Mouse (Mus musculus) adrenal gland, postnatal 36 days (tissue): ENCODE measurements around the gene Atxn7l2. TPM values are rescaled to one million over a fixed set of nuclear protein-coding genes. Genes with fewer than 3 reads are reported as not detected.
"Not testable (repeated sequence)": the region's sequence is repeated elsewhere in the genome, so short reads cannot be mapped to it uniquely, and the experiment has no call there.

ENCODE experiments used
- DNase-seq, 2 experiments: peaks; one replicate each; pipeline ENCODE4 v3.0.0; 2021; ENCODE audit warnings: mixed read lengths in 1 of 2
- long read RNA-seq, 2 experiments: library from polyadenylated mRNA; stranded (forward); transcript quantifications; one replicate each; pipeline ENCODE4 v2.0.0; 2021; ENCODE audit warnings: borderline sequencing depth in 2 of 2
- total RNA-seq, 2 experiments: library from RNA; stranded (reverse); gene quantifications; 2 replicates each; pipeline ENCODE4 v1.2.3; 2021

The Atxn7l2 gene
- 1 to 10 TPM; 7.6 to 9.7 TPM for total RNA-seq
- long read RNA-seq, experiment 1, partial matches to known transcripts, result 2 of 6 reads
- long read RNA-seq, experiment 1, other reads (novel, unspliced or antisense), result 0 of 6 reads
- long read RNA-seq, experiment 2, transcript Atxn7l2-203 (11 exons, 2,387 nt), result major isoform, 6 of 10 reads
- long read RNA-seq, experiment 2, partial matches to known transcripts, result 4 of 10 reads
- long read RNA-seq, experiment 2, other reads (novel, unspliced or antisense), result 0 of 10 reads

- DNase-seq, result peak; percentile 65 to 74
These were observed at the start of gene Atxn7l2 for GRCm38 (mm10) chr3:108210771-108211139. Gene Atxn7l2, minus strand, starts transcription at chr3:108210934.

- DNase-seq, result no peak
These were observed 48.6 kb upstream of the Atxn7l2 start for GRCm38 (mm10) chr3:108259319-108259718.

DNA sequence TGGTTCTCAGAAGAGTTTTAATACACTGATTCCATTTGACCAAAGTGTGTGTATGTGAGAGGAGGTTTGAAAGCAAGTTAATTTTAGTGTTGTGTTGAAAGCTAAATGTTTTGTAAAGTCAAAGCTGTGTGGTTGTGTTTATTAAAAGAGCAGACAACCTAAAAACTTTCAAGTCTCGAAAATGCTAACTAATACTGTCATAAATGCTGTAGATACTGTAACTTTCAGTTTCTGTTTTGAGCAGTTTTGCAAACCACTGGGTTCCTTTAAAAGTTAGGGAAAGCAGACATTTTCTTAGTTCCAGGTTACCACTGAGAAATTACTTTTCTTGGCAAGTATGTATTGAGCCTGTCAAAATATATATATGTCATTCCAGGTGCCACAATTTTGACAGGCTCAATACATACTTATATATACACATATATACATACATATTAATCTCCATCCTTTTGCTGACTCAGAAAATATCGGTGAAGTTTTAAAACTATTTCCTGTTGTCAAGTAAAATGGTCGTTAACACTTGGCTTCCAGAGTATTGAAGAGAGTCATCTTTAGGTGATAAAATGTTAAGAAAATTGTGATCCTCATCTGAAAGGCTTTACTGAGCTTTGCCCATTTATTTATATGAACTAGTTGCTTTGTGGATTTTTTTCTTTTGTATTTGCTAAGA, 47.2 kb upstream of the Atxn7l2 start:
- no peak for DNase-seq

- peak; percentile 94 to 95 for DNase-seq
These were observed 46.2 kb upstream of the Atxn7l2 start, which contains the start of gene Psma5 for GRCm38 (mm10) chr3:108256719-108257637. Gene Psma5, plus strand, starts transcription at chr3:108256926.

- DNase-seq, result no peak
These were observed 36.1 kb upstream of the Atxn7l2 start for GRCm38 (mm10) chr3:108246857-108247256.

- DNase-seq, result no peak
These were observed 30.6 kb upstream of the Atxn7l2 start for GRCm38 (mm10) chr3:108241243-108241839.

DNA sequence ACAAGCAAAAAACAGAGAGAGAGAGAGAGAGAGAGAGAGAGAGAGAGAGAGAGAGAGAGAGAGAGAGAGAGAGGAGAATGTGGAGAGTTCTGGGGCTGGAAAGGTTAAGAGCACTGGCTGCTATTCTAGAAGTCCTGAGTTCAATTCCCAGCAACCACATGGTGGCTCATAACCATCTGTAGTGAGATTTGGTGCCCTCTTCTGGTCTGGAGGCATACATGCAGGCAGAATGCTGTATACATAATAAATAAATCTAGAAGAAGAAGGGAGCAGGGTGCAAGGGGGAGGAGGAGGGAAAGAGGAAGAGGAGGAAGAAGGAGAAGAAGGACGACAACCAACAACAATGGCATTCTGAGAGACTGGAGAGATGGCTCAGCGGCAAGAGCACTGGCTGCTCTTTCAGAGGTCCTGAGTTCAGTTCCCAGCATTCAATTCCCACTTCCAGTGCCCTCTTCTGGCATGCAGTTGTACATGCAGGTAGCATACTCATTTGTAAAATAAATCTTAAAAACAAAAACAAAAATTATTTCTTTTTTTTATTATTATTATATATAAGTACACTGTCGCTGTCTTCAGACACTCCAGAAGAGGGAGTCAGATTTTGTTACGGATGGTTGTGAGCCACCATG, 26.9 kb upstream of the Atxn7l2 start:
- DNase-seq, result not testable (repeated sequence)

GRCm38 (mm10) chr3:108231646-108232045, 20.9 kb upstream of the Atxn7l2 start:
- no peak for DNase-seq

DNA sequence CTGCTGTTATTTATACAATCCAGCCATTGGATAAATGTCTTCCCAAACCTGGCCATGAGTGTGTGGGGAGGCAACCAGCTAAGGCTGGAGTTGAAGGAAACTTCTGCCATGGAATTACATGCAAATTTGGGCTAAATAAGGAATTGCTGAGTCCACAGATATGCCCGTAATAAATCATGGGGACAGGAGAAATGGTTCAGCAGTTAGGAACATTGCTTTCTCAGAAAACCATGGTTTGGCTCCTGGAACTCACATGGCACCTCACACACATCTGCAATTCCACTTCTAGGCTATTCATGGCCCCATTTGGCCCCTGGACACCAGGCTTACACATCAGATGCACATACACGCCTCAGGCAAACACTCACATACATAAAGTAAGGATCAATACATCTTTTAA, 16.8 kb upstream of the Atxn7l2 start:
- no peak for DNase-seq

GRCm38 (mm10) chr3:108226558-108227350, 16.0 kb upstream of the Atxn7l2 start, which contains the start of gene Sypl2:
Gene Sypl2, minus strand, starts transcription at chr3:108226648.
- peak; percentile 70 to 72 for DNase-seq

GRCm38 (mm10) chr3:108225711-108226557, 15.2 kb upstream of the Atxn7l2 start:
- peak; percentile 21 to 32 for DNase-seq

GRCm38 (mm10) chr3:108220661-108221060, 9.9 kb upstream of the Atxn7l2 start:
- no peak for DNase-seq

DNA sequence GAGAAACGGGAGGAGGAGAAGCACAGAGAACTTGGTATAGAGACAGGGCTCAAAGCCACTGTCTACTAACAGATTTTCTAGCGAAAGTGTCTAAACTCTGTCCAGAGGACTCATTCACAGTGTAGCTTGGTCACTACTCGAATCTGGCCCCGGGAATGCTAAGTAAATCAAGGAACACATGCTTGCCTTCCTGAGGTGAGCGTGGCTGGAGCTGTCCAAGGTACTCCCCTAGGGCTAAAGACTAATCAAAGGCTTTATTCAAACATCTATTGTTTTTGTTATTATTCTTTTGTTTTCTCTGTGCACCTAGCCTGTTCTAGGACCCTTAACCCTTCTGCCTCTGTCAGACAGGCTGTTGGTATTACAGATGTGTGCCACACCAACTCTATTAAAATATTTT, 4.0 kb upstream of the Atxn7l2 start:
- peak; percentile 49 to 67 for DNase-seq

DNA sequence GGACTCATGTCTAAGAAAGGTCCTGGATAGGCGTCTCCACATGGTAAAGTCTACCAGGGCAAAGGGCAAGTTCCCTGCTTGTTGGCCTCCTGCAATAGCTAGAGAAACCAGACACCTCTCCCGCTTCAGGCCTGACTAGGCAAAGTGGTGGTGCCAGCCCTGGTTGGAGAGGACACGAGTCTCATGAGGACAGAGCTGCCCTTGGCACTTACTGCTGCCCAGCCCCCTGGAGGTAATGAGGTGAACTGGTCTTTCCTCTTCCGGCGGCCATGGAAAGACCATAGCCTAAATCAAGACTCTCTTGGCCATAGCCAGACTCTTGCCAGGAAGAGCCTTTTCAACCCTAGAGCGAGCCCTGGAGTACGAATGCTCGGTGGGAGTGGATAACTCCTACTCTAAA, 1.7 kb upstream of the Atxn7l2 start:
- no peak for DNase-seq

- DNase-seq, result no peak
These were observed 1.1 kb upstream of the Atxn7l2 start for GRCm38 (mm10) chr3:108211845-108212244.

- DNase-seq, result peak; percentile 94 to 96
These were observed 576 bp downstream of the Atxn7l2 start for GRCm38 (mm10) chr3:108209946-108210770.

DNA sequence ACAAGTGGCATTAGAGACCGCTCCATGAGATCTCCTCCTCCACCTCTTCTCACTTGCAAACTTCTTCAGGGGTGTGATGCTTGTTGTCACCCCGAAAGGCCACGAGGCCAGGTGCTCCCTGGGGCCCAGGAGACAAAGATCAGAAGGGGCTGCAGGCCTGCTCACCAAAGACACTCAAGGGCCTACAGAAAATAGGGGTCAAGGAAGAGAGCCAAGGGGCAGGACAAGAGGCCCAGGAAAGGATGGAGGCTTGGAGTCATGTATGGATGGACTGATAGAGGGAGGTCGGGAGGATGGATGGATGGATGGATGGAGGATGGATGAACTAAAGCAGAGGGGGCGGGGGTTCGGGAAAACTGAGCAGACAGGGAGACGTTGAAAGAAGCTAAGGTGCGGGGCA, 1.2 kb downstream of the Atxn7l2 start:
- no peak for DNase-seq

DNA sequence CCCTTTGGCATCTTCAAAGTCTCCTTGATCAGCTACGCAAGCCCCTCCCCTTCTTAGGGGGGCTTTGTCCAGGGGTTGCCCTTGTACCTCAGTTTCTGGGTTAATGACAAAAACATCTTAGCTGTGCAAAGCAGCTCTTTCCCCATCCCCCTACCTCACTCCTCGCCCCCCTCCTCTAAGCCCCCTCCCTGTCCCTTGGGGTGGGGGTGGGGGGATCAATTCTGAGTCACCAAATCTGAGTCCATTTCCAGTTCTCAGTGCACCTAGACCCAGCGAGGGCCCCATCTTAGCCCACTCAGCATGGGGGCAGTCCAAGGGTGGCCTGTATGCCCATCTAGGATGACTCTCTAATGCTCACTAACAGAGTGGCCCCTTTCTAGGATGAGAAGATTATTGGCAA, 1.7 kb downstream of the Atxn7l2 start:
- DNase-seq, result no peak
